ENCODE assay signal across 10 mouse cellular contexts in genomic region chr1:85897901-85898760, GRCm38 (mm10). TPM values are rescaled to one million over a fixed set of nuclear protein-coding genes. Genes with fewer than 3 reads are reported as not detected.
DNase-seq lines count a peak whose midpoint lies in the region; ATAC-seq and TF ChIP-seq lines count a peak whose summit lies in the region.
"Had no signal": no experiment of that assay in that cellular context is flagged by ENCODE, and none has a peak within 500 bp of the region (broad histone marks: within the 10 kb centered on the region; RNA-seq: fewer than 3 reads in every experiment).

No protein-coding gene starts in this region.

- no peak overlapping the region for H3K4me2 ChIP-seq in lung, postnatal 0 days (replicated peaks; ENCODE audit: low read depth, low read length)
- no peak overlapping the region; the same call in 1 of the 2 replicates for H3K4me2 ChIP-seq in limb, embryonic 11.5 days (ENCODE audit: low read depth, severe bottlenecking)

- TF ChIP-seq EP300 in lung, postnatal 0 days (IDR thresholded peaks at IDR 0.05) = no peak

- no peaks in the 10 kb centered on the region for H3K9me3 ChIP-seq in lung, postnatal 0 days (ENCODE audit: low read length)
- H3K9me3 ChIP-seq in limb, embryonic 11.5 days (ENCODE audit: control insufficient read depth, low read length) = no peaks in the 10 kb centered on the region

- DNase-seq in cerebellum, adult 9-11 months = peak; percentile 41
- no peak for DNase-seq in cerebellum, postnatal 14 days
- DNase-seq in lung, postnatal 0 days (ENCODE audit: low spot score) = peak; percentile 40
- no peak for DNase-seq in lung, postnatal 4 days
- no peak for DNase-seq in limb, embryonic 11.5 days (ENCODE audit: low spot score)
- DNase-seq in adrenal gland, postnatal 10 days = no peak
- DNase-seq in urinary bladder, postnatal 10 days (ENCODE audit: low spot score) = no peak
- DNase-seq in urinary bladder, postnatal 36 days (ENCODE audit: low spot score in 2 of 2) = no peak
- DNase-seq: B cell, adult 2 months; thymus, postnatal 4 days had no signal

- 0 out of 2 replicates have a peak, but pooled peaks cover 1% of the 10 kb centered on the region for H3K36me3 ChIP-seq in lung, postnatal 0 days (ENCODE audit: insufficient read depth, low read length)
- H3K36me3 ChIP-seq in limb, embryonic 11.5 days (ENCODE audit: control insufficient read depth, insufficient read depth, low read length) = no peaks in the 10 kb centered on the region

- H3K4me3 ChIP-seq in lung, postnatal 0 days (ENCODE audit: low read depth, low read length) = no peak overlapping the region
- no peak overlapping the region for H3K4me3 ChIP-seq in limb, embryonic 11.5 days (ENCODE audit: low read depth, low read length)

- no peak for TF ChIP-seq CTCF in lung, postnatal 0 days (IDR thresholded peaks at IDR 0.05)

- peaks cover 40% of the 10 kb centered on the region for H3K4me1 ChIP-seq in lung, postnatal 0 days (ENCODE audit: insufficient read depth, low read depth, low read length)
- peaks cover 37% of the 10 kb centered on the region for H3K4me1 ChIP-seq in limb, embryonic 11.5 days (ENCODE audit: control insufficient read depth, insufficient read depth, low read length)

- no peaks in the 10 kb centered on the region for H3K27me3 ChIP-seq in lung, postnatal 0 days (replicated peaks; ENCODE audit: insufficient read depth, low read length)
- H3K27me3 ChIP-seq in limb, embryonic 11.5 days (ENCODE audit: control insufficient read depth, insufficient read depth, low read length) = no peaks in the 10 kb centered on the region

- H3K9ac ChIP-seq in lung, postnatal 0 days (replicated peaks; ENCODE audit: low read depth) = no peak overlapping the region
- no peak overlapping the region for H3K9ac ChIP-seq in limb, embryonic 11.5 days (ENCODE audit: low read length)

- no peak overlapping the region for H3K27ac ChIP-seq in lung, postnatal 0 days (ENCODE audit: low read length)
- peak overlapping the region; percentile 45; the same call in 1 of the 2 replicates for H3K27ac ChIP-seq in limb, embryonic 11.5 days (replicated peaks; ENCODE audit: low read depth, low read length)

- ATAC-seq in lung, postnatal 0 days = no peak
- no peak for ATAC-seq in limb, embryonic 11.5 days (ENCODE audit: insufficient number of reproducible peaks, low FRiP score, low TSS enrichment, low read depth)

- 31% methylated on average over 8 of the region's 8 CpGs for WGBS in lung, postnatal 0 days
- 23% methylated on average over 8 of the region's 8 CpGs for WGBS in limb, embryonic 11.5 days

RNA-seq across cellular contexts. Expression of gene Itm2c, which starts 4.0 kb away (rescaled TPM):
- polyA plus RNA-seq in lung, postnatal 0 days (2015; fragmentation: Nextera tagmentation; extraction: Ambion mirVana) = 221 and 244 TPM in 2 replicates
- polyA plus RNA-seq in limb, embryonic 11.5 days (2014; fragmentation: Nextera tagmentation; extraction: Ambion mirVana) = 105 and 125 TPM in 2 replicates
- total RNA-seq in adrenal gland, postnatal 10 days (2021) = 100 to 1,000 TPM; 284 to 307 TPM

RNA-seq across cellular contexts. Expression of gene 4933407L21Rik, which starts 30.2 kb away (rescaled TPM):
- 0.11 and 0.30 TPM in 2 replicates for polyA plus RNA-seq in lung, postnatal 0 days (2015; fragmentation: Nextera tagmentation; extraction: Ambion mirVana)
- polyA plus RNA-seq in limb, embryonic 11.5 days (2014; fragmentation: Nextera tagmentation; extraction: Ambion mirVana) = 0.06 and 0.11 TPM in 2 replicates
- total RNA-seq in adrenal gland, postnatal 10 days (2021) = under 1 TPM; 0.18 to 0.24 TPM

Comparison
In these comparisons a context has a peak if more than half of its experiments do, and no peak if none do; other contexts are left out.
1. DNase-seq: peak in cerebellum, adult 9-11 months (single experiment) and lung, postnatal 0 days (single experiment); none in cerebellum, postnatal 14 days (0 of 2), lung, postnatal 4 days (0 of 2), limb, embryonic 11.5 days (single experiment), adrenal gland, postnatal 10 days (single experiment), urinary bladder, postnatal 10 days (single experiment) and urinary bladder, postnatal 36 days (0 of 2).